Mouse (Mus musculus): ENCODE measurements around the gene Fcgr3.

- TF ChIP-seq MAFK (IDR thresholded peaks at IDR 0.05; ENCODE audit: insufficient read depth, low read depth, low read length) (no peak), ZC3H11A (IDR thresholded peaks at IDR 0.05; ENCODE audit: borderline replicate concordance, low read depth, low read length) (no peak)
Observed at GRCm38 (mm10) chr1:171053305-171053704, 11.4 kb downstream of the Fcgr3 start.
